Mouse (Mus musculus) left cerebral cortex, adult 9 months (tissue): ENCODE measurements around the gene Rad9a.

Experiments used
- DNase-seq, 2 experiments: peaks; one replicate each; pipeline ENCODE4 v3.0.0; 2022; ENCODE audit warnings: low spot score in 2 of 2

Gene Rad9a

GRCm38 (mm10) chr19:4193129-4193528 lies 8.3 kb downstream of the Rad9a start:
- DNase-seq, result no peak

DNA sequence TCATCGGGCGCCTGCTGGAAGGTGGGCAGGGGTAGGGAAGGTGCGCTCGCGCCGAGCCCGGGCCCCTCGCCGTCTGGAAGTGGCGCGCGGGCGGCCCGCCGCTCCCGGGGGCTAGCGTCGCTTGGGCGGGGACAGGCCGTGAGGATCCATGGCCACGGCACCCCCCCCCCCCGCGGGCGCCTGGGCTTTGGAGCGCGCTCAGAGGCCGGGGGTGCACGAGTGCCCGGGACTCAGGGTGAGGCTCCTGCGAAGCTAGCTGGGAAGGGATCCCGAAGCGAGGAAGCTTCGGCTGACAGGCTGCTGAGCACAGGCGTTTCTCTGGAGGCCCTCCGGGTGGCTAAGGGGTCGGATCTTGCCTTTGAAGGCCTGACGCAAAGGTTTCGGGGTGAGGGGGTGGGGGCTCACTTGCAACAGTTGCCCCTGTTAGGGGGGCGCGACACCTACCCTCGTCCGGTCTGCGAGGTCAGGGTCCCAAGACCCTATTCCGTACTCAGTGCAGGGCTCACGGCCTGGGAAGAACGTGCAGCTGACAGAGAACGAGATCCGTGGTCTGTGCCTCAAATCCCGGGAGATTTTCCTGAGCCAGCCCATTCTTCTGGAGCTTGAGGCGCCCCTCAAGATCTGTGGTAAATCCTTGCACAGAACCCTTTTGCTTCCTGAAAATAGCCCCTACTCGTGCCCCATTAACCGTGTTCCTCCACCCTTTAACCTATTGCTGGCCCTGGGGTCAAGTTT lies 9.0 kb downstream of the Rad9a start:
- no peak for DNase-seq

DNA sequence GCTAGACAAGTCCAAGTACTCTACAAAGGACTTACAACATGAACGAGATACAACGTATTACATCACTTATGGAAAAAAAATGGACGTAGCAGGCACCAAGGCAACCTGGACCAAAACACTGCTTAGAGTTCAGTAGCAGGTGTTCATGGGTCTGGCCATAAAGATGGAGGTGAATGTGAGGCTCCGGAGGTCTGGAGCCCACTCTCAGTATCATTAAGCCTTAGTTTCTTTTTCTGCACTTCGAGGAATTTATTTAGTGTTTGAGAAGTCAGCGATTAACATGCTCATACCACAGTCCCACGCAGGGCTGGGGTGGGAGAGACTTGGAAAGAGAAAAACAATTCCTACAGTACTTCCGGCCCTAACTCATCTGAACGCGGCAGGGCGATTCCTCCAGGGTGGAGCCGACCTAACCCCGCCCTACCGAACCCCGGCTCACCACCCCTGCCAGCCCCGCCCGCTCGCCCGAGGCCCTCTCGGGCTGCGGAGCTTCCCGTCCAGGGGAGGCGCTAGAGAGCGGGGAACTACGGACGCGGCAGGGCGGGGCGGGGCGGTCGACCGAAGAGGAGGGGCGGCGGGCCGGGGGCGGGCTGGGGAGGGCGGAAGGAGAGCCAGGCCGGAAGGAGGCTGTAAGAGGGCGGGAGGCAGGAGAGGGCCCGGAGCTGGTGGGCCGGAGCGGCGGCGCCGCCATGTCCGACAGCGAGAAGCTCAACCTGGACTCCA lies 9.8 kb downstream of the Rad9a start, which contains the start of gene Ppp1ca:
Gene Ppp1ca, plus strand, starts transcription at position 538 of the 723 bp plus-strand sequence.
- peak in 1 of 2 experiments; percentile 91 for DNase-seq

GRCm38 (mm10) chr19:4190831-4191334 lies 10.6 kb downstream of the Rad9a start, which contains the start of gene Tbc1d10c:
Gene Tbc1d10c, minus strand, starts transcription at chr19:4191284.
- no peak for DNase-seq

GRCm38 (mm10) chr19:4189051-4189620 lies 12.3 kb downstream of the Rad9a start:
- DNase-seq, result no peak

GRCm38 (mm10) chr19:4187303-4187702 lies 14.2 kb downstream of the Rad9a start:
- no peak for DNase-seq

DNA sequence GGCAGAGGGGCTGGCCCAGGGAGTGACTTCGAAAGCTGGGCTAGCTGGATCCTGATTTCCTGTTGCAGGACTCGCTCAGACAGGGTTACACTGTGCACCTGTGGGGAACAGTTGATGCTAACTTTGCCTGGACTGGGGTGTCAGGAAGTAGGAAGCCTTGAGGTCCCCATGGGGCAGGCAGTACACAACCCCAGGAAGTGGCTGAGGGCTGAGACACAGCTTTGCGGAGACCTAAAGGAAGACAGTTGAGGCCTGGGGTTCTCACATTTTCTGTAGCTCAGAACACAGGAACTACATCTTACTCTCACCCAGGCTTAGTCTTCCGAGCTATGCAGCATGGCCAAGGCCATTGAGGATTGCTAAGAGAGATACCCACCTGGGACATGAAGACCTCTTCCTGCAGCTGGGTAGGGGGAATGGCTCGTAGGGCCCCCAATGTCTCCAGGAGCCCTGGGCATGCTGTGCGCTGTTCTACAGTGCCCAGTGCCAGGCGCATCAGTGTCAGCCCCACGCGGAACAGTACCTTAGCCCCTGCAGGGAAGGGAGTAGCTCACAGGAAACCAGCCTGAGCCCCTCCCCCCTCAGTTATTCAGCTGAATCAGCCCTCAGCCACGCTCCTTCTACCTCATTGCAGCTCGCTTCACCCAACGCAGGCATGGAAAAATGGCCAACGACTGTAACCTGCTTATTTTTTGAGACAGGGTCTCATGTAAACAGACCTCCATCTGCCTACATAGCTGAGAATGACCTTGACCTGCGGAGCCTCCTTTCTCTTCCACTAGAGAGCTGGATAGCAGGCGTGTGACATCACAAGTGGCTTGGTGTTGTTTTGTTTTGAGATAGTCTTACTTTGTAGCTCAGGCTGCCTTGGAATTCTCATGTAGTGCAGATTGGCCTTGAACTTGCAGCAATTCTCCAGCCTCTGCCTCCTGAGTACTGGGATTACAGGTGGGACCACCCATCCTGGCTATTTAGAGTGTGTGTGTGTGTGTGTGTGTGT lies 16.2 kb downstream of the Rad9a start:
- DNase-seq, result no peak

- no peak for DNase-seq
Measured at GRCm38 (mm10) chr19:4183689-4184088, 17.8 kb downstream of the Rad9a start.

DNA sequence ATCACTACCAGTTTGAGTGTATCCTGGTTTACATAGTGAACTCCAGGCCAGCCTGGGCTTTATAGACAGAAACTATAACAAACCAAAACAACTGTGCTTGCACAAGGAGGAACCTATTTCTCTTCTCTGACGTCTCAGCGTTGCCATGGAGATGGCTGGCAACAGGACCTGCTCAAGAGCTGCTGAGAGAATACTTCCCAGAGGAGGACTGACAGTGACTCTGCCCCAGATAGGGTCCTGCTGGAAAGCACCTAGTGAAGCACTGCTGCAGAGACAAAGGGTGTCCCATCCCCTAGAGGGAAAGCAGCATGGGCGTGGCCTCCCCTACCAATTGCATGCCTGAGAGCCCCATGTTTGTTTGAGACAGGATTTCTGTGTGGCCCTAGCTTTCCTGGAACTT lies 19.6 kb downstream of the Rad9a start:
- peak in 1 of 2 experiments; percentile 83 for DNase-seq

GRCm38 (mm10) chr19:4180411-4180810 lies 21.1 kb downstream of the Rad9a start:
- no peak for DNase-seq

DNA sequence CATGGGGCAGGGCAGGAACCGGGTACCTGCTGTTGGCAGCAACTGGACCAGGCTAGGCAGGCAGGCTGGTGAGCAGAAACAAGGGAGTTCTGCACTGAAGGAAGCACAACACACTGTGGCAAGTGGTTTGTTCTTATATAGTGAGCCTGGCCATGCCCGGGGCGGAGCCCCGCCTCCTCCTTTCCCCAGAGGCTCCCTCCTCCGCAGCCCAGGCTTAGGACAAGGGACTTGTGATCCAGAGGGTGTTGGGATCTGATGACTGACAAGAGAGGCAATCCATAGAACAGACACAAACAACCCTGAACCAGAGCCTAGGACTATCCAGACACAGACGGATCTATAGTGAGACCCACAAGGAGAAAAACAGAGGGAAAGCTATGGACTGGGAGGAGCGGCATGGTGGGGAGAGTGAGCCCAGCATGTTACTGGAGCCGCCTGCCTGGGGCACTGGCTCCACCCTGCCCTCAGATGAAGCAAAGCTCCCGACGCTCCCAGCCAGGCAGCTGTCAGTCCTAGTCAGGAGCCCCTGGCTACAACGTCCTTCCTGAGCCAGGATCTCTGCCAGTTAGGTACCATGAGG lies 26.0 kb downstream of the Rad9a start, which contains the start of gene Carns1:
Gene Carns1, minus strand, starts transcription at position 112 of the 580 bp plus-strand sequence.
- peak in 1 of 2 experiments; percentile 53 for DNase-seq

- DNase-seq, result no peak
Measured at GRCm38 (mm10) chr19:4172925-4173324, 28.5 kb downstream of the Rad9a start.

DNA sequence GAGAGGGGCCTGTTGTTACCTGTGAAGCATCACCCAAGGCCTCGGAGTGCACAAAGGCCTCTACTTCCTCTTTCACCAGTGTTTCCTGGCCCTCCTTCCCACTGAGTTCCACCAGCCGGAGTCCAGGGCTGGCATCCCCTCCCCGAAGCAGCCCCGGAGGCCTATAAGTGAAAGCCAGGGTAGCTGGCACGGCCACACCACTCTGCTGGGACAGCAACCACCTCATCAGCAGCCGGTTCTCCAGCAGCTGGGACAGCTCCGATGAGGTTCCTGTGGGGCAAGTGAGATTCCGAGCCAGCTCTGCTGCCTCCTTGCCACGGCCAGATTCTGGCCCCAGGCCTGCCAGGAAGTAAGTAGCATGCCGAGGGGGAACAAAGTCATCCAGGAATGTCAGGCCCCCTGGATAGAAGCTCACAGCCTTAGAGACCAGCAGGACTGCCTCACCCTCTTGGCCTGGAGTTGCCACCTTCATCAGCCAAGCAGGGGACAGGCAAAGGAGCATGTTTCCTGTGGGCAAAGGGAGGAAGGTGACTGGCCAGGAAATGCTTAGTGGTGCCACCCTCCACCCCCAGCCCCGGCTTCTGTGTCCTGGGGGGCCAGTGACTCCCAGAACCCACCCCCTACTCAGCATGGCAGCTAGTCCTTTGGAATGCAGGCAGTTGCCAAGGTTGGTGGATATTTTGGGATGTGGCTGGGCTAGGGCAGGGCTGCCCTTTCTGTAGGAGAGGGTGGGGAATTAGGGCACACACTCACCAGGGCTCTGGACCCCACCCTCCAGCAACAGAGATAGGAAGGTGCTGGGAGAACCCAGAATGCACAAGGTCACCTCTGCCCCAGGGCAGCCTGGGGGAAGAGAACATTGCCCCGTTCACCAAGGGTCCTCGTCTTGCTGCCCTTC lies 29.8 kb downstream of the Rad9a start:
- DNase-seq, result no peak

- DNase-seq, result no peak
Measured at GRCm38 (mm10) chr19:4170723-4171392, 30.6 kb downstream of the Rad9a start.

- no peak for DNase-seq
Measured at GRCm38 (mm10) chr19:4169810-4170209, 31.7 kb downstream of the Rad9a start.

- peak; percentile 98 to 100 for DNase-seq
Measured at GRCm38 (mm10) chr19:4169378-4169784, 32.1 kb downstream of the Rad9a start.

GRCm38 (mm10) chr19:4166678-4167476 lies 34.6 kb downstream of the Rad9a start:
- no peak for DNase-seq

DNA sequence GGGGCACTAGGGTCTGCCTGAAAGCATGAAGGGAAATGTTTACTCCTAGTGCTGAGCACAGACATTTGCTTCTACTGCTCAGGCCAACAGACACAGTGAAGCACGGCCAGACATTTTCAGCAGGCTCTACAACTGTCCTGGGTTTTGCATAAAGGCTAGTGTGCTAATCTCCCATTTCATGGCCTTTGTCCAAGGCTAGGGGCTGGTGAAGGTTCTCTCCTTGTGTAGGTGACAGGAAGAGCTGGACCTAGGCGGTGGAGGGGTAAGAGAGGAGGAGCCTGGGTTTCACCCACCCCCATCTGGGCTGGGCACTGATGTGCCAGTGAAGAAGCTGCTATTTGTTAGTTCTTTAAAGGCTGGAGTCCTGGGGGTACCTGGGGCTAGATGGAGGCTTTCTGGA lies 36.7 kb downstream of the Rad9a start:
- DNase-seq, result no peak
